Mouse (Mus musculus): ENCODE measurements around the gene Treml2. TPM values are rescaled to one million over a fixed set of nuclear protein-coding genes. Genes with fewer than 3 reads are reported as not detected.

Treml2 gene
- total RNA-seq (2022): under 1 TPM; 0.56 to 0.82 (median 0.64) TPM

DNA sequence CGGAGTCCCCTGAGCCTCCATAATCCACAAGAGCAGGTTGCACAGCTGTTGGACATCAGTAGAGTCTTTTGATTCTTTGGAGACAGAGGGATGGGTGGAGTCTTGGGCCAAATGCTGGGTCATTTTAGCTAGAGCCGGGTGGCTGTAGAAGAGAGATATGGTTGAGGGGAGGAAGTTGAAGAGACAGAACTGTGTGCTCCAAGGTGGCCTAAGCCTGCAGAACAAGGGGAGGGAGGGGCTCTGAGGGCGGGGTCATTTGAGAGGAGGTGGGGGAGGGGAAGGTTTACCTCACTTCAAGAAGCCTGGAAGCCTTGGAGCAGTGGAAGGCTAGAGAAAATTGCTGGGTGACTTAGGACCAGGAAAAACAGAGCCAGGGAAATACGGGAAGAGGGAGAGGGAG lies at the start of gene Treml2:
TSS of gene Treml2 (plus strand) at position 296 of the 400 bp plus-strand sequence.
- DNase-seq (ENCODE audit: low spot score): no peak

DNA sequence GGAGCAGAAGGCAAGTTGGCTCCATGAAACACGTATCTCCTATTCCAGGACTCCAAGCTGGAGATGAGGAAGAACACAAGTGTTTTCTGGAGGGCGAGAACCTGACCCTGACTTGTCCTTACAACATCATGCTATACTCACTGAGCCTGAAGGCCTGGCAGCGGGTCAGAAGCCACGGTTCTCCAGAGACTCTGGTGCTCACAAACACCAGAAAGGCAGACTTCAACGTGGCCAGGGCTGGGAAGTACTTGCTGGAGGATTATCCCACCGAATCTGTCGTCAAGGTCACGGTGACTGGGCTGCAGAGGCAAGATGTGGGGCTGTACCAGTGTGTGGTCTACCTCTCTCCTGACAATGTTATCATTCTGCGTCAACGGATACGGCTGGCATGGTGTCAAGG lies 49.8 kb upstream of the Treml2 start:
- no peak for DNase-seq (ENCODE audit: low spot score)

- no peak for DNase-seq (ENCODE audit: low spot score)
Measured at GRCm38 (mm10) chr17:48250631-48251030, 48.7 kb upstream of the Treml2 start.

DNA sequence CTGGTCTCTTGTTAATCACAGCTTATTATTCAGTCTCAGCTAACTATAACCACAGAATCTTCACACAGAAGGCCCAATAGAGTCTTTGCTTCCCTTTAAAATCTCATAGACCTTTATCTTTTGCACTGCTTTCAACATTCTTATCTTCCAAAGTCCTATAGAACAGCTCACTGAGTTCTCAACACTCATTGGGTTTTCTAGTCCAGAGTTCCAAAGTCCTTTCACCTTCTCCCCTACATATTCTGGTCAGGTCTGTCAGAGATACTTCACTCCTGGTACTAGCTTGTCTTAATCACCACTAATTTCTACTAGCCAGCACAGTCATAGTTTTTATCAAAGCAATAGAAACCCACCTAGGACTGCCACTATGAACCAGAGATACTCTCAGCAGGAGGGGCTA lies 42.7 kb upstream of the Treml2 start:
- DNase-seq (ENCODE audit: low spot score): no peak

GRCm38 (mm10) chr17:48261868-48262267 lies 37.4 kb upstream of the Treml2 start:
- DNase-seq (ENCODE audit: low spot score): no peak

- DNase-seq (ENCODE audit: low spot score): no peak
Measured at GRCm38 (mm10) chr17:48263741-48264362, 35.4 kb upstream of the Treml2 start, which contains the start of gene Treml4. Gene Treml4 (plus strand): TSS chr17:48264295.

DNA sequence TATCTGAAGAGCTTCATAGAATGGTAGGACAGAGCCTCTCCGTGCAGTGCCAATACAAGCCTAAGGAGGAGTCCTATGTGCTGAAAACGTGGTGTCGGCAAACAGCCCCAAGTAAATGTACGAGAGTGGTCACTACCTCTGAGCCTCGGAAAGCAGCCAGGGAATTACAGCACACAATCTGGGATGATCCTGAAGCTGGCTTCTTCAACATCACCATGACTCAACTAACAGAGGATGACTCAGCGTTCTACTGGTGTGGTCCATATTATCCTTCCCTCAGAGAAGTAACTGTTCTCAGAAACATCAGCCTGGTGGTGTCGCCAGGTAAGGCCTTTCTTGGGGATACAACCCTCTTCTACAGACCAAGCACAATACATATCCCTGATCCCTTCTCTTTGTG lies 34.6 kb upstream of the Treml2 start:
- DNase-seq (ENCODE audit: low spot score): no peak

GRCm38 (mm10) chr17:48266138-48266537 lies 33.2 kb upstream of the Treml2 start:
- DNase-seq (ENCODE audit: low spot score): no peak

DNA sequence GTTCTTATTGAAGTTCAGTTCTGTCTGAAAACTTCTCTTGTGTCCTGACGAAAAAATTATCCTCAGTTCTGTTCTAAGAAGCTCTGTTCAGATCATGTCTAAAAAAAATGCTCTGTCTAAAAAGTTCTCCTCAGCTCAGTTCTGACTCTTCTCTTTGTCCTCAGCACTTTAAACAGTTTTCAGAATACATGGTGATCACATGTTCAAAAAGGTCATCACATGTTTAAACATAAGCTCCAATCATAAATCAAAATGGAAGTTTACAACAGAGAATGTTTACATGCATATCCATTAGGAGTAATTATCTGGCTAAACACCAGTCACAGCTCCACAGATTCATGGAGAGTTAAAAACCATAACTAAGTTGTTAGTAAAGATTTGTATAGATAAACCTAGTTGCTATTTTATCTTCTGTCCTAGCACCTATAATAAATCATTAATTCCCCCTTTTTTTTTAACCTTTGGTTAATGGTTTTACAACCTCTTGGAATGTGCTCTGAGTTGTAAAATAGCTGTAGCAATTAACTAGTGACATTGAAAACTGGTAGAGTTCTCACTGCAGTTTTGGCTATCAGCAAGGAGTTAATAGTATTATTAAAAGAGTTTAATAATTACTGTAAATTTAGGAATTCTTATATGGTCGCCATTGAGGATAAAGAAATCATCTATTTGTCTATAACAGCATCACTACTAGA lies 32.5 kb upstream of the Treml2 start:
- DNase-seq (ENCODE audit: low spot score): no peak

- no peak for DNase-seq (ENCODE audit: low spot score)
Measured at GRCm38 (mm10) chr17:48267591-48267990, 31.7 kb upstream of the Treml2 start.

DNA sequence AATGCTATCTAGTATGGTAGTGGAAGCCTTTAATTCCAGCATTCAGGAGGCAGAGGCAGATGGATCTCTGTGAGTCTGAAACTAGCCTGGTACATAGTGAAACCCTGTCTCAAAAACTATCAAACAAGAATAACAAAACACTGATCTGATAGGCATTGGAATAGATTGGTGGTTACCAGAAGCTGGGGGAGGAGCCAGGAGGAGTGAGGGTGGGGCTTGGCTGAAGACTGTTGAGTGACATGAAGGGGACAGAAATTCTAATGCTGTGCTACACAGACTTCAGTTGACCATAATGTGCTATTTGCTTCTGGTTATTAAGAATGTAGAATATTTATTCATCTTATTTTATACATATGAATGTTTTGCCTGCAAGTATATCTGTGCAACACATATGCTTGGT lies 31.0 kb upstream of the Treml2 start:
- no peak for DNase-seq (ENCODE audit: low spot score)

GRCm38 (mm10) chr17:48269833-48270232 lies 29.5 kb upstream of the Treml2 start:
- DNase-seq (ENCODE audit: low spot score): no peak

- DNase-seq (ENCODE audit: low spot score): no peak
Measured at GRCm38 (mm10) chr17:48272158-48272557, 27.1 kb upstream of the Treml2 start.

DNA sequence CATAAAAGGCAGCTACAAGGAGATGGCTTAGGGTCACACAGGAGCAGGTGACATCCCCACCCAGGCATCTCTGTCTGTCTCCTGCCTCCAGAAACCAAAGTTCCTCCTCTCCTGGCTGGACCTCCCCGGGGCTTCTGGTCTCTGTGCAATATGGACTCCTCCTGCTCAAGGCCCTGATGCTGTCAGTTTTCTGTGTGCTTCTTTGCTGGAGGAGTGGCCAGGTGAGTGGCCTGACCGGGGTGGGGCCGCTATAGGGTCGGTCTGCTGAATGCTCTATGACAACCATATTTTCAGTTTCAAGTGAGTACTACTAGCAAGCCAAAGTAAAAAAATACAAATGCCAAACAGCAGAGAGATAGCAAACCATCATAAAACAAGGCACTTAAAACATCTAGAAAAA lies 26.7 kb upstream of the Treml2 start:
- DNase-seq (ENCODE audit: low spot score): no peak

DNA sequence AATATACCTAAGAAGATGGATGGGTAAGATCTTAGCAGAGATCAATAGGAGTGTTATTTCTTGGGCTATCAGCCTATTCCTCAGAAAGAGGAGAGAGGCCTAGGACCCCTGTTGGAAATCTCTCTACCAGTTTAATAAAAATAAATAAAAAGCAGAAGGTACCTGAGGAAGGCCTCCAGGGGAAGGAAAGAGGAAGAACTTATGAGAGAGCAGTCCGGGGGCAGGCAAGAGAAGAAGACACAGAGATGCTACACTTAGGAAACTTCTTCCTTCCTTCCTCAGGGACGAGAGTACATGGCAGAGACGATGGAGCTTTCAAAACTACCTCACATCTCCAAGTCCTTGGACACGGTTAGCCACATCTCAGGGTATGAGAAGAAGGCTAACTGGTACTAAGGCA lies 25.2 kb upstream of the Treml2 start:
- DNase-seq (ENCODE audit: low spot score): no peak

GRCm38 (mm10) chr17:48274885-48275284 lies 24.4 kb upstream of the Treml2 start:
- DNase-seq (ENCODE audit: low spot score): peak; percentile 64

- DNase-seq (ENCODE audit: low spot score): no peak
Measured at GRCm38 (mm10) chr17:48275736-48276135, 23.6 kb upstream of the Treml2 start.

- no peak for DNase-seq (ENCODE audit: low spot score)
Measured at GRCm38 (mm10) chr17:48278381-48278780, 20.9 kb upstream of the Treml2 start.

- DNase-seq (ENCODE audit: low spot score): no peak
Measured at GRCm38 (mm10) chr17:48279002-48279401, 20.3 kb upstream of the Treml2 start.

DNA sequence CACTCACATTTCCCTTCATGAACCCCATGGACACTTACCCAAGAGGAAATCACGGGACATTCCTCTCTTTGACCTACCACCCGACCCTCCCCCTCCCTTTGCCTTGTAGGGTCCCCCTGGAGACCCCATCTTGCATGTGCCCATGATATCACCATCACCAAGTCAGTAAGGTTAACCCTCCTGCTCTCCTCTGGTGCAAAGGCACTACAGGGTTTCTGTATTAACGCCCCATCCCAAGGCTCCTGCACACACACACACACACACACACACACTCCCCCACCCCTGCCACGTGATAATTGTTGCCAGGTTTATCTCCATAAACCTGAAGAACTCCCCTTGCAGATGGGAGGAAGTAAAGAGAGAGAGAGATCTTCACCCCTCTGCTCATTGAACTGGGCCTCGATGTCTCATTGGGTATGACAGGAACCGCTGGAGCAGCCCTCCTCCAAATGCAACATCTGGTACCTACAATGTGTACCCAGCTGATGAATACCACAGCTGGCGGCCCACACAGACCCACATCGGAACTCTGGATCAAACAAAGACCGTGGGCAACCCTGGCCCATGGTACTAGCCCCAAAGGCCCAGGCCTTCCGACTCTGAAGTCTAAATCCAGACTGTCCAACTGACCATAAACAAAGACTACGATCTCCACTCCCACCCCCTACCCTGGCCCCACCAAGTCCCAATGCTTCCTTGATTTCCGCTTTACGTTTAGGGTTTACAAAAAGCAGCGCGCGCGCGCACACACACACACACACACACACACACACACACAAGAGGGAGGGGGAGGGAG lies 18.2 kb upstream of the Treml2 start:
- DNase-seq (ENCODE audit: low spot score): no peak

DNA sequence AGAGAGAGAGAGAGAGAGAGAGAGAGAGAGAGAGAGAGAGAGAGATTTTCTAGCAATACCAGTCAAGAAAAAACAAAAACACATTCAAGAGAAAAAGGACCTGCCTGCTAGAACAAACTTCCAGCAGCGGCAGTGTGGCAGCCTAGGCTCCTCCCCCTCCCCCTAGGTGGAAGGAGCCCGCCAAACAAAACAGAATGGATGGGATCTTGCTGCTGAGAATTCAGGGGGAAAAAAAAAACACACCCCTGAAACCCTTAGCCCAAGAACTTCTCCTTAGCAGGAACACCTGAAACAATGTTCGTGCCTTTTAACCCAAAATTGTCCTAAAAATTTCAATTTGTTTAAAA lies 17.6 kb upstream of the Treml2 start:
- DNase-seq (ENCODE audit: low spot score): no peak

- DNase-seq (ENCODE audit: low spot score): no peak
Measured at GRCm38 (mm10) chr17:48286765-48287164, 12.5 kb upstream of the Treml2 start.

DNA sequence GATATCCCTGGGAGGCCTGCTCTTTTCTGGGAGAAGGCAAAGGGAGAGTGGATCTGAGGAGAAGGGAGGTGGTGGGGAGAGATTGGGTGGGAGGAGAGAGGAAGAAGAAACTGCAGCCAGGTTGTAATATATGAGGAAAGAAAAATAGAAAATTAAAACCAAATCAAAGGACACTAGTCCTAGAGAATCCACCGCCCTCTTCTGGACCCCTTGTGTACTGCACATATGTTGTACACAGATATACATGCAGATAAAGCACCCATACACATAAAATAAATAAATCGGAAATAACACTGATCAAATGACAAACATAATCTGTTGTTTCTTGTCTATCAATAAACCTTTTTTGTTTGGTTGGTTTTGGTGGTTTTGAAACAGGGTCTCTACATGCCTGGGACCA lies 12.0 kb upstream of the Treml2 start:
- no peak for DNase-seq (ENCODE audit: low spot score)

Data from heart, adult 8-10 months (tissue).